Mouse (Mus musculus) testis, adult 2 months (tissue): Measurements from ENCODE around the gene Mrpl52.

Source experiments
- CTCF ChIP-seq: fragments of 200-500 bp; IDR thresholded peaks from 2 replicates; pipeline ENCODE4 v1.5.1; 2012; ENCODE audit warnings: low read depth, mild to moderate bottlenecking, inconsistent platforms, low read length, moderate library complexity; ENCODE audit not compliant: control insufficient read depth, insufficient read depth, insufficient replicate concordance
- POLR2A ChIP-seq: fragments of 200-500 bp; IDR thresholded peaks from 2 replicates; pipeline ENCODE4 v1.6.1; 2012; ENCODE audit warnings: low read depth, mild to moderate bottlenecking, inconsistent platforms, low read length, moderate library complexity; ENCODE audit not compliant: control insufficient read depth

- no peak for TF ChIP-seq POLR2A
- no peak for TF ChIP-seq CTCF
Observed at GRCm38 (mm10) chr14:54440538-54440937, 13.8 kb downstream of the Mrpl52 start.
